Mouse (Mus musculus) erythroblast, adult 5-6 weeks (primary cell): Measurements from ENCODE around the gene Eif5a2. TPM values are rescaled to one million over a fixed set of nuclear protein-coding genes. Genes with fewer than 3 reads are reported as not detected.

Source experiments
- ATAC-seq: replicated peaks from 2 replicates; pipeline ENCODE4 v1.8.0; 2016; ENCODE audit warnings: moderate number of reproducible peaks, mild to moderate bottlenecking, moderate TSS enrichment, inconsistent platforms; ENCODE audit not compliant: poor library complexity, low FRiP score, severe bottlenecking
- total RNA-seq, 2 experiments: library from RNA; stranded (forward) in 1 of 2; stranded (reverse) in 1 of 2; fragments of 150-400 nt in 1 of 2; fragments of 200-764, 138-1000 nt in 1 of 2; gene quantifications; 2 replicates each; pipeline versions ENCODE4 v1.2.3 to v1.2.4; 2015 to 2017; ENCODE audit warnings: low replicate concordance in 2 of 2

Eif5a2 gene
- total RNA-seq, 2 experiments from 2014 or later: 3.5 to 7.7 TPM

DNA sequence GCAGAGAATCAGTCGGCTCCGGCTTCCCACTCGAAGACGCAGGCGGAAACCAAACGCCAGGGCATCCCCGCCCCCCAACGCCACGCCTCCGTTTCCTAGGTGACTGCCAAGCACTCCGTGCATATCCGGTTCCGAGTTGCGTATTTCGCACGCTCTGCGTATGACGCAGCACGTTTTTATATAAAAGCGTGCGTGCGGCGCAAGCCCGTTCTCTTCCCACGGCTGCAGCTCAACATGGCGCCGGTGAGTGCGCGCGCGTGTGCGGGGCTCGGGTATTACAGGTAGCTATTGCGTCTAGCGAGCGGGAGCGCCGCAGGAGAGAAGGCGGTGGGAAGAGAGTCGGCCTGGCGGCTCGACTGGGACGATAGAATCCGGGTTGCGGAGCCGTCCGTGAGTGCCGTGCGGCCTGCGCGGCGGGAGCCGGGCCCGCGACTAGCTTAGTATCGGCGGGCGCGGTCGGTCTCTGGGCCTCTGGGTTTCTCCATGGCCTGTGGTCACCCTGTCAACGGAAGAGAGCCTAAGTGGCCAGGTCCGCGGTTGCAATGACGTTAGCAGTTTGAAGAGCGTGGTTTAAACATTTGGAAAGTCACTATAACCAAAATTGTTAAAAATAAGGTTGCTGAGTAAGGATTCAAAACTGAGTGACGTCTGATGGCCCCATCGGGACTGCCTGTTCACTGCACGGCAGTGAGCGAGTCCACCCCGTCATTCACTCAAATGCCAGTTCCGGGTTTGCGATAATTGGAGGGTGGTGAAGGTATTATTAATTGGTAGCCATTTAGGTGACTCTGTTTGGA is 24.4 kb downstream of the Eif5a2 start, which contains the start of gene Rpl22l1:
TSS of gene Rpl22l1 (plus strand) at position 136 of the 797 bp plus-strand sequence.
- ATAC-seq: peak; percentile 99

DNA sequence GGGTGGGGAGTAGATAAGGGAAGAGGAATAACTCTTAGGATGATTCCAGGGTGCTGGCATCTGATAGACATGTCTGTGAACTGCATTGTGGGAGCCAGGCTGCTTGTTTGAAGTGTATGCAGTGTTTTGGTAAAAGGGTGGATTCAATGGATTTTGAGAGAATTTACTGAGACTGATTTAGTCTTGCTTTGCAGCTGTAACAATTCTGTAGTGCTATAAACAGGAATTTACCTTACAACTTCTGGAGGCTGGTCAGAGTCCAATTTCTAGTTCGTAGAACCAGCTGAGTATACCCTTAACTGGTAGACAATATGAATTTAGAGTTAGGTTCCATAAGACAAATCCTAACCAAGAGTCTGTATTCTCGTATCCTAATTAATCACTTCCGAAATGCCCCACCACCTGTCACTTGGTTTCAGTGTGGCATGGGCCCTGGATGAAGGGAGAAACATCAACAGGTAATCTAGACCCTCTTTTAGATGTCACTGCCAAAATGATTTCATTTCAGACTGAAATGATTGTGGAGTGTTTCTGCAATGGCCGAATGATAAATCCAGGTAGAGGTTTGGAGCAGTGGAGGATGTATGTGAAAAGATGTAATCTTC is 27.1 kb downstream of the Eif5a2 start:
- no peak for ATAC-seq

DNA sequence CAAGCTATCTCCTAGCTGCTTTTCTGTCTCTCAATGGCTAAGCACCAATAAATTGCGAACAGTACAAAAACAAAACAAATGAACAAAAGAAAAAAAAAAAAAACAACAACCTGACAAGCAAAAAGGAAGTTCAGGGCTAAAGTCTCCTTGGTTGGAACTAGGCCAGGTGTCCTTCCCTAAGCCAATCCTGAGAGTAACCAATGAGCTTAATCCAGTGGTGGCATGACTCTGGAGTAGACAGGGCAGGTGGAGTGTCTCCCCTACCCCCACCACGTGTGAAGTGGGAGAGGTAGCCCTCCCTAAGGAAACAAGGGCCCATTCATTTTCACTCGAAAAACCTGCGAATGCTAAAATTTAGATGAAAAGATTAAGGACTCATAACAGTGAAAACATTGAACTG is 30.4 kb downstream of the Eif5a2 start:
- no peak for ATAC-seq

DNA sequence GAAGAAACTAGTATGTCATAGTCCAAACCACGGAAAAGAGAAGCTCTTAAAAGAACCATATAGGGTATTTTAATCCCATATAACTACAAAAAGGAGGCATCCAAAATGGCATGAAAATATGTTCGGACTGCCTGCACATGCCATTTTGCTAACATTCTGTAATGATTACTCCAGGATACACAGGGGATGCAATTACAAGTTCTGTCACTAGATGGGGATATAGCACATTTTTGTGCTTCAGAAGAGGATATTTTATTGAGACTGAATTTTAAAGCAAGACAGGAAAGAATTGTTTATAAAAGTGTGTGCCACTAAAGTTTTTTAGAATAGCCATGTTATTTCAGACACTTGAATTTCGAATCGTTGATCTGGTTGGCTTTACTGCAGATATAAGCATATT is 33.3 kb downstream of the Eif5a2 start:
- ATAC-seq: peak; percentile 83

DNA sequence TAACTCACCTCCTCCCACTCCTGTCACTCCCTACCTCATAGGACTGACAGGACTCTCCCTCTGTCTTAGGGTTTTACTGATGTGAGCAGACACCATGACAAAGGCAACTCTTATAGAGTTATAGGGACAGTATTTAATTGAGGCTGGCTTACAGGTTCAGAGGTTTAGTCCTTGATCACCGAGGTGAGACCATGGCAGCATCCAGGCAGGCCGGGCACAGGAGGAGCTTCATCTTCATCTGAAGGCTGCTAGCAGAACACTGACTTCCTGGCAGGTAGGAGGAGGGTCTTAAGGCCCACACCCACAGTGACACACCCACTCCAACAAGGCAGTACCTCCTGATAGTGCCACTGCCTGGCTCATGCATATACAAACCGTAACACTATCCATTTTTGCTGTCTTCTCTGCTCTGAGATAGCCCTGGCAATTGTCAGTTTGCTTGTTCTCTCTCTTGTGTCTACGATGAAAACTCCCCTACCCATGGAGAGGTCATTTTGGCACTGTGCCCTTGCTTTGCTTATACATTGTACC is 35.0 kb downstream of the Eif5a2 start:
- no peak for ATAC-seq

DNA sequence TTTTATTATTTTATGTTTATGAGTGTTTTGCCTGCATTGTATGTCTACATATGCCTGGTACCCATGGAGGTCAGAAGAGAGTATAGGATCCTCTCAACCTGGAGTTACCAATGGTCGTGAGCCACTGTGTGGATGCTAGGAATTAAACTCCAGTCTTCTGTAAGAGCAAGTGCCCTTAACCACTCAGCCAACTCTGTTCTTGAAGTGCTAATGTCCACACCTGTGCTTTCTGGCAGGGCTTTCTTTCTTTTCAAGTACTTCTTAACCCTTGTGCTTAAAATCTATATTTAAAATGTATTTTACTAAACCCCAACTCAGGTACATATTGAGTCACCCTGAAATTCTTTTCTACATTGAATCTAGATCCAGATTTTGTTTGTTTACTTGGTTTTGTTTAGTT is 45.2 kb downstream of the Eif5a2 start:
- ATAC-seq: no peak

DNA sequence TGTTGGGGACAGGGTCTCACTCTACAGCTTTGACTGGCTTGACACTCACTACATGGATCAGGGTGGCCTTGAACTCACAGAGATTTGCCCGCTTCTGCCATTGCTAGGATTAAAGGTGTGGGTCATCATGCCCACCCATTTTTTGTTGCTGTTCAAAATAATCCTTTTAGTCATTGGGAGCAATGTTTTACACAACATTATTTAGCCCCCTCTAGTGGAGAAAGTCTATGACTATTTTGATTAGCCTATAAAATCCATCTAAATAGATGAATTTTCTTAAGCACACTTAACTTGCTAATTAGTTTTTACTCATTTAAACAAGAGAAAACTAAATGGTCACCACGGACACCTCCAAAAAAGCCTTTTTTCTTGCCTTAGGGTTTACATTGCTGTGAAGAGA is 46.5 kb downstream of the Eif5a2 start:
- no peak for ATAC-seq

DNA sequence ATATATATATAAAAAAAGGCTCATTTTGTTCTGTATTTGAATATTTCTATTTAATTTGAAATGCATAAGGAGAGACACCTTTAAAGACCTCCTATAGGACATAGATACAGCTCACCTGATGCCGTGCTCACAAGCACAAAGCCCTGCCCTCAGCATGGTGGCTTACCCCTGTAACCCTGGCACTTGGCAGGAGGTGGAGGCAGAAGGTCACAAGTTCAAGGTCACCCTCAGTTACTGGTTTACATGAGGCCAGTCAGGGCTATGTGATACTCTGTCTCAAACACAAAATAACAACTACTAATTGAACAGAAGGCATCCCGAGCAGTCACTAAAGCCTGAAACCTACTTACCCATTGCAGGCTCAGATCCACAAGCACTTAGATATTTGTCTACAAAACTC is 48.4 kb downstream of the Eif5a2 start:
- ATAC-seq: no peak

DNA sequence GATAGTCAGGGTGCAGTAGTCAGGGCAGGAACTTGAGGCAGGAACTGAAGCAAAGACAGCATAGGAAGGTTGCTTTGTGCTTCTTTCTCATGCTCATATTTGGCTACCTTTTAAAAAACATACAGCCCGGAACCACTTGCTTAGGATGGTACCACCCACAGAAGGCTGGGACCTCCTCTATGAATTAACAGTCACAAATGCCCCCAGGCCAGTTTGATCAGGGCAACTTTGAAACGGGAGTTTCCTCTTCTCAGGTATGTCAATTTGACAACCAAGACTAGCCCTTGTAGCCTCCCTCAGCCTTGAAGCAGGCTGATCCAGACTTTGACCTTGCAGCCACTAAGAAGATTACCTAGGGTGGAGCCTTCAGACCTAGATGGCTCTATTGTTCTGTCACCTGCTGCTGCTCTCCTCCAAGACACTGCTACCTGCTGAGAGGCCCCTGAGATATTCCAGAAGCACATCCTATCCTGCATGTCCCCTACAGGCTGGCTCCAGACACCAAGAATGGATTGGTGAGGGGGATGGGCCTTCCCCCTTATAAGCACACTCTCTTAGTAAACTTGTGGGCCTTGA is 55.8 kb downstream of the Eif5a2 start:
- ATAC-seq: no peak

DNA sequence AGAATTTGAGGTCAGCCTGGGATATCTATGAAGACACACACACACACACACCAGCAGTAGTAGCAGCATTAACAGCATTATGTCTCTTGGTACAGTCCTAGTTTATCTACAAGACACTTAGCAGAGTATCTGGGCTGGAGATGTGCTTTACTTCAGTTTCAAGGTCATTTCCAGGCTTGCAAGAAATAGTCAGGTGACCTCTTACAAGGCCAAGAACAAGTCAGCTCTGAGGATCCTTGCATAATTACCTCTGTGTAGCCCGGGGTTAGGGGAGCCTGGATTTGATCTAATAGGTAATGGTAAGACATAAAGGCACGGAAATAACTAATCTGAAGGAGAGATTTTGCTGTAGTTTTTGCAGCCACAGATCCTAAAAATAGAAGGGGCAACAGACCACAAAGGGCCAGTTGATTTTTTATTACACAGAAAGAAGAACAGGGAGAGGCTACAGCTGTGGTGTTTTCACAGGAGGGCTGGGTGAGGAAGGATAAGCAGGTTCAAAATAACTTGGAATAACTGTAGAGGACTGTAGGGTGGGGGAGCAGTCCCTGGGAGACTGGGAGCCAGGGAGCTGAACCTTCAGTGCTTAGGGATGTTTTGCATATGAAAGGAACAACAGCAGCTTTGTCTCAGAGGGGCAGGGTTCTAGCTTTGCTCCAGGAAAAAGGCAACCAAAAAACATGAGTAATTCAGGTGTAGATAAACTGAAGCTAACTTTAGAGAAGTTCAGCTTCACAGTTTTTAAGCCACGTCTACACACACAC is 61.0 kb downstream of the Eif5a2 start:
- no peak for ATAC-seq

DNA sequence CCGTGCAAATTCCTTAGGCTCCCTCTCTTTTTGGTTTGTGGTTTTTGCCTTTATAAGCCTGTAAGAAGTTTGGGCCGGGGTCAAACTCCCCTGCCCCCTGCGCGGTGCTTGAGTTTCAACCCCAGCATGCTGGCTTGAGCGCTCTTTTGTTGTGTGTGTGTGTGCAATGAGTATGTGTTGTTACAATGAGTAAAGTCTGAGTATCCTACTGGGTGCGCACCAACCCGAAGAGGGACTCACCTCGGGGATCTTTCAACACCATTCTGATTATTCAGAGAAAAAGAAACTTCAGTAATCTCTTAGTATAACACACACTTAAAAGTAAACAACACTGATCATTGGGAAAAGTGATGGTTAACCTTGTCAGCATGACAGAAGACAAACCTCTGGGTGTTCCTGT is 62.2 kb downstream of the Eif5a2 start:
- no peak for ATAC-seq

DNA sequence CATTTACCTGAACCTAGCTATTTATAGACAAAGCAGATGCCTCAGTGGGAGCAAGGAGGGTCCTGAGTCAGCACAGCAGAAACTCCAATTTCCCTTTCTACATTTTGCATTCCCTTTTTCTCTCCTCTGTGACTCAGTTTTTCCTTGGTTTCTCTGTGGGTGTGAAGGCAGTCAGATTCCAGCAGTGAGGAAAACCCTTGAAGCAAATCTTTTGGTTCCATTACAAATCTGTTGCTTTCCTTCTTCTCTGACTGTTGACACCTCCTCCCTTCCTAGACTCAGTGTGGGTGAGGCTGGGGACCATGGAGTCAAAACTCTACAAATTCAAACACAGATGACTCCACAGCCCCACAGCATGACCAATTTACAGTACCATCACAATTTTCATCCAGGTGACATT is 66.0 kb downstream of the Eif5a2 start:
- ATAC-seq: no peak

Other genes with a start within 250 kb of the Eif5a2 start
- not detected in 2 replicates for gene Slc2a2, start 83.4 kb upstream of the Eif5a2 start, total RNA-seq (2015; ENCODE audit: low replicate concordance)
- not detected in 2 replicates for gene Slc2a2, start 83.4 kb upstream of the Eif5a2 start, total RNA-seq (2017; ENCODE audit: low replicate concordance)
- gene Rpl22l1, start 24.2 kb downstream of the Eif5a2 start, total RNA-seq (2015; ENCODE audit: low replicate concordance): 204 and 221 TPM in 2 replicates
- gene Rpl22l1, start 24.2 kb downstream of the Eif5a2 start, total RNA-seq (2017; ENCODE audit: low replicate concordance): 28.6 and 67.2 TPM in 2 replicates
- not detected in 2 replicates for gene Gm1527, start 111.3 kb downstream of the Eif5a2 start, total RNA-seq (2015; ENCODE audit: low replicate concordance)
- not detected in 2 replicates for gene Gm1527, start 111.3 kb downstream of the Eif5a2 start, total RNA-seq (2017; ENCODE audit: low replicate concordance)